Mouse (Mus musculus) thymus, adult 2 months (tissue): ENCODE measurements around the gene 1600012H06Rik.

ENCODE experiments used
- CTCF ChIP-seq: fragments of 200-500 bp; IDR thresholded peaks from 2 replicates; pipeline ENCODE4 v1.5.1; 2012; ENCODE audit warnings: mild to moderate bottlenecking, control low read depth, low read length, moderate library complexity, borderline replicate concordance; ENCODE audit not compliant: control insufficient read depth, poor library complexity, insufficient read depth; ENCODE audit errors: extremely low read depth
- POLR2A ChIP-seq: fragments of 200-500 bp; IDR thresholded peaks from 2 replicates; pipeline ENCODE4 v1.6.1; 2012; ENCODE audit warnings: mild to moderate bottlenecking, low read length, control low read depth, moderate library complexity; ENCODE audit not compliant: control insufficient read depth, poor library complexity, insufficient read depth; ENCODE audit errors: extremely low read depth

DNA sequence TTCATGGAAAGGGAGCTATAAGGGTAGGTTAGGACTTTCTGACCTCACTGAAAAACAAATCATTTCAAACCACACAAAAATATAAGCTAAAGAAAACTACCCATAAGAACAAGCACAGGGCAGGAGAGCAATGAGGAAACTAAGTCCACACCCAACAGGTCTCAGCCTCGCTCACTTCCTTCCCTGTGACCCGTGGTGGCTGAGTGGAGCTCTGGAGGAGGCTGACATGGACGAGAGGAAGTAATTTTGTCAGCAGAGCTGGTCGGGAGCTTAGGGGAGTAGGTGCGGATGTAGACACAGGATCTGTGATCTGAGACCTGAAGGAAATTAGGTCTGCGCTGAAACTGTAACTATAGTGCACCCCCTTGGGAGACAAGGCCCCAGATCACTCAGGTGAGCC, 21.4 kb upstream of the 1600012H06Rik start:
- TF ChIP-seq CTCF (no peak), POLR2A (no peak)
